Mouse (Mus musculus): ENCODE measurements around the gene Il17ra. TPM values are rescaled to one million over a fixed set of nuclear protein-coding genes. Genes with fewer than 3 reads are reported as not detected.

Il17ra gene
- total and polyA plus RNA-seq, 2 experiments = 3.6 to 20.7 TPM

DNA sequence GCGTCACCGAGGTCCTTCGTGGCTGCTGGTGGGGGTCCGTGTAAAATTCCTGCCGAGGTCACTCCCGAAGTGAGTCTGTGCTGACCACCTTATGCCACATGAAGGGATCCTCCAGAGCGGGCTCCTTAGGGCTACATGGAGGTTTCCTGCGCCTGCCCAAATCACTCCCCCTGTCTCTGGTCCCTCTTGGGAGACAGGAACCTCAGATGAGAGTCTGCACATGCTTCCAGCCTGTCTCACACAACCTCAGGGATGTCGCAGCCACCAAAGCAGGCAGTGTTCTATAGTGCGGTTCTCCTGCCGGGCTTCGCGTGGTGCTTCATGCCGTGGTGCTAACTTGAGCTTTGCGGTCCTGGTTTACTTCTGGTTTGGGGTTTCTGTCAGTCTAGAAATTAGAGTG lies 1.8 kb upstream of the Il17ra start:
- no peak overlapping the region for H3K4me3 ChIP-seq (ENCODE audit: insufficient read depth, low read depth, low read length)
- TF ChIP-seq CTCF (IDR thresholded peaks at IDR 0.05; ENCODE audit: low read depth, low read length) (no peak), POLR2A (IDR thresholded peaks at IDR 0.05; ENCODE audit: extremely low read depth, insufficient read depth, low read length) (no peak)
- H3K9ac ChIP-seq (ENCODE audit: low read depth, low read length) = no peak overlapping the region
- no peaks in the 10 kb centered on the region for H3K36me3 ChIP-seq (ENCODE audit: control insufficient read depth, insufficient read depth, low read length)
- no peak for DNase-seq (ENCODE audit: extremely low read depth, low read depth, low spot score)
- H3K27me3 ChIP-seq (ENCODE audit: control insufficient read depth, insufficient read depth, low read length) = no peaks in the 10 kb centered on the region
- H3K4me1 ChIP-seq (ENCODE audit: control insufficient read depth, insufficient read depth, low read length) = peaks cover 8% of the 10 kb centered on the region
- no peak overlapping the region for H3K27ac ChIP-seq (replicated peaks; ENCODE audit: insufficient read depth, low read depth, low read length)
- 75% methylated on average over 15 of the region's 15 CpGs for WGBS
- H3K79me2 ChIP-seq (ENCODE audit: control insufficient read depth, insufficient read depth, low read length) = peaks cover 7% of the 10 kb centered on the region

GRCm38 (mm10) chr6:120462251-120462650 lies 796 bp upstream of the Il17ra start:
- DNase-seq (ENCODE audit: extremely low read depth, low read depth, low spot score) = no peak
- no peak for TF ChIP-seq CTCF (IDR thresholded peaks at IDR 0.05; ENCODE audit: low read depth, low read length)
- no peak for TF ChIP-seq POLR2A (IDR thresholded peaks at IDR 0.05; ENCODE audit: extremely low read depth, insufficient read depth, low read length)
- no peak overlapping the region for H3K27ac ChIP-seq (replicated peaks; ENCODE audit: insufficient read depth, low read depth, low read length)
- H3K4me3 ChIP-seq (ENCODE audit: insufficient read depth, low read depth, low read length) = no peak overlapping the region
- H3K36me3 ChIP-seq (ENCODE audit: control insufficient read depth, insufficient read depth, low read length) = no peaks in the 10 kb centered on the region
- H3K4me1 ChIP-seq (ENCODE audit: control insufficient read depth, insufficient read depth, low read length) = peaks cover 8% of the 10 kb centered on the region
- peaks cover 17% of the 10 kb centered on the region for H3K79me2 ChIP-seq (ENCODE audit: control insufficient read depth, insufficient read depth, low read length)
- no peaks in the 10 kb centered on the region for H3K27me3 ChIP-seq (ENCODE audit: control insufficient read depth, insufficient read depth, low read length)
- WGBS = 74% methylated on average over 6 of the region's 6 CpGs
- no peak overlapping the region for H3K9ac ChIP-seq (ENCODE audit: low read depth, low read length)

DNA sequence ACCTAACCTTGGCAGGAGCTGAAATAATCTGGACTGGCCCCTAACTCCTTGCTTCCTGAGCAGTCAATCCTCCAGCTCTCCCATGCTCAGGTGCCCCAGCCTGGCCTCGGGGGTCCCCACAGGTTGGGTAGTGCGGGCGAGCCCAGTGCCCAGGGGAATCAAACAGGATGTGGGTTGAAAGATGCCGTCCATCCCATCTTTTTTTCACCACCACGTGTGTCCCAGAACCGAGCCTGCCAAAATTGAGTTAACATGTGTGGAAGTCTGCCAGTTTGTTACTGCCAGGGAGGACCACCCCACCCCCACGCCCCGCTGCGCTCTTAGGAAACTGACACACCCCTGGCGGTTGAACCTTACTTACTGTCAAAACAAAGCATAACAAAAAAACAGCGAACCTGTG lies 837 bp downstream of the Il17ra start:
- peak overlapping the region; percentile 87 for H3K4me3 ChIP-seq (ENCODE audit: insufficient read depth, low read depth, low read length)
- TF ChIP-seq POLR2A (IDR thresholded peaks at IDR 0.05; ENCODE audit: extremely low read depth, insufficient read depth, low read length) = no peak
- TF ChIP-seq CTCF (IDR thresholded peaks at IDR 0.05; ENCODE audit: low read depth, low read length) = no peak
- WGBS = 2% methylated on average over 11 of the region's 11 CpGs
- peak; percentile 61 for DNase-seq (ENCODE audit: extremely low read depth, low read depth, low spot score)
- no peak overlapping the region; the same call in 1 of the 2 replicates for H3K27ac ChIP-seq (replicated peaks; ENCODE audit: insufficient read depth, low read depth, low read length)
- peak overlapping the region; percentile 89 for H3K9ac ChIP-seq (ENCODE audit: low read depth, low read length)
- H3K4me1 ChIP-seq (ENCODE audit: control insufficient read depth, insufficient read depth, low read length) = peaks cover 8% of the 10 kb centered on the region
- H3K36me3 ChIP-seq (ENCODE audit: control insufficient read depth, insufficient read depth, low read length) = no peaks in the 10 kb centered on the region
- H3K27me3 ChIP-seq (ENCODE audit: control insufficient read depth, insufficient read depth, low read length) = no peaks in the 10 kb centered on the region
- H3K79me2 ChIP-seq (ENCODE audit: control insufficient read depth, insufficient read depth, low read length) = peaks cover 18% of the 10 kb centered on the region

GRCm38 (mm10) chr6:120464406-120464939 lies 1.4 kb downstream of the Il17ra start:
- H3K4me3 ChIP-seq (ENCODE audit: insufficient read depth, low read depth, low read length) = no peak overlapping the region
- 45% methylated on average over 9 of the region's 9 CpGs for WGBS
- H3K9ac ChIP-seq (ENCODE audit: low read depth, low read length) = no peak overlapping the region
- no peak overlapping the region for H3K27ac ChIP-seq (replicated peaks; ENCODE audit: insufficient read depth, low read depth, low read length)
- H3K27me3 ChIP-seq (ENCODE audit: control insufficient read depth, insufficient read depth, low read length) = no peaks in the 10 kb centered on the region
- peaks cover 18% of the 10 kb centered on the region for H3K79me2 ChIP-seq (ENCODE audit: control insufficient read depth, insufficient read depth, low read length)
- no peak for DNase-seq (ENCODE audit: extremely low read depth, low read depth, low spot score)
- TF ChIP-seq CTCF (IDR thresholded peaks at IDR 0.05; ENCODE audit: low read depth, low read length) (no peak), POLR2A (IDR thresholded peaks at IDR 0.05; ENCODE audit: extremely low read depth, insufficient read depth, low read length) (no peak)
- no peaks in the 10 kb centered on the region for H3K36me3 ChIP-seq (ENCODE audit: control insufficient read depth, insufficient read depth, low read length)
- H3K4me1 ChIP-seq (ENCODE audit: control insufficient read depth, insufficient read depth, low read length) = peaks cover 8% of the 10 kb centered on the region

GRCm38 (mm10) chr6:120465393-120465792 lies 2.3 kb downstream of the Il17ra start:
- 86% methylated on average over 4 of the region's 4 CpGs for WGBS

GRCm38 (mm10) chr6:120466609-120467329 lies 3.7 kb downstream of the Il17ra start:
- Histone ChIP-seq H3K79me2 (ENCODE audit: control insufficient read depth, insufficient read depth, low read length) (peaks cover 18% of the 10 kb centered on the region), H3K36me3 (ENCODE audit: control insufficient read depth, insufficient read depth, low read length) (no peaks in the 10 kb centered on the region), H3K27ac (replicated peaks; ENCODE audit: insufficient read depth, low read depth, low read length) (no peak overlapping the region), H3K4me1 (ENCODE audit: control insufficient read depth, insufficient read depth, low read length) (peaks cover 15% of the 10 kb centered on the region), H3K27me3 (ENCODE audit: control insufficient read depth, insufficient read depth, low read length) (no peaks in the 10 kb centered on the region), H3K4me3 (ENCODE audit: insufficient read depth, low read depth, low read length) (no peak overlapping the region), H3K9ac (ENCODE audit: low read depth, low read length) (no peak overlapping the region)
- DNase-seq (ENCODE audit: extremely low read depth, low read depth, low spot score) = no peak
- 64% methylated on average over 10 of the region's 10 CpGs for WGBS
- TF ChIP-seq POLR2A (IDR thresholded peaks at IDR 0.05; ENCODE audit: extremely low read depth, insufficient read depth, low read length) (no peak), CTCF (IDR thresholded peaks at IDR 0.05; ENCODE audit: low read depth, low read length) (no peak)

More at GRCm38 (mm10) chr6:120465393-120465792, 2.3 kb downstream of the Il17ra start:
- no peak overlapping the region for H3K27ac ChIP-seq (replicated peaks; ENCODE audit: insufficient read depth, low read depth, low read length)
- TF ChIP-seq CTCF (IDR thresholded peaks at IDR 0.05; ENCODE audit: low read depth, low read length) = no peak
- no peak for TF ChIP-seq POLR2A (IDR thresholded peaks at IDR 0.05; ENCODE audit: extremely low read depth, insufficient read depth, low read length)
- H3K9ac ChIP-seq (ENCODE audit: low read depth, low read length) = no peak overlapping the region
- peaks cover 12% of the 10 kb centered on the region for H3K4me1 ChIP-seq (ENCODE audit: control insufficient read depth, insufficient read depth, low read length)
- no peak overlapping the region for H3K4me3 ChIP-seq (ENCODE audit: insufficient read depth, low read depth, low read length)
- no peaks in the 10 kb centered on the region for H3K27me3 ChIP-seq (ENCODE audit: control insufficient read depth, insufficient read depth, low read length)
- peaks cover 18% of the 10 kb centered on the region for H3K79me2 ChIP-seq (ENCODE audit: control insufficient read depth, insufficient read depth, low read length)
- H3K36me3 ChIP-seq (ENCODE audit: control insufficient read depth, insufficient read depth, low read length) = no peaks in the 10 kb centered on the region
- no peak for DNase-seq (ENCODE audit: extremely low read depth, low read depth, low spot score)
